Mouse (Mus musculus) thymus, adult 2 months (tissue): ENCODE results near the gene Opa3.

ENCODE experiments used
- CTCF ChIP-seq: fragments of 200-500 bp; IDR thresholded peaks from 2 replicates; pipeline ENCODE4 v1.5.1; 2012; ENCODE audit warnings: mild to moderate bottlenecking, control low read depth, low read length, moderate library complexity, borderline replicate concordance; ENCODE audit not compliant: control insufficient read depth, poor library complexity, insufficient read depth; ENCODE audit errors: extremely low read depth
- POLR2A ChIP-seq: fragments of 200-500 bp; IDR thresholded peaks from 2 replicates; pipeline ENCODE4 v1.6.1; 2012; ENCODE audit warnings: mild to moderate bottlenecking, low read length, control low read depth, moderate library complexity; ENCODE audit not compliant: control insufficient read depth, poor library complexity, insufficient read depth; ENCODE audit errors: extremely low read depth

DNA sequence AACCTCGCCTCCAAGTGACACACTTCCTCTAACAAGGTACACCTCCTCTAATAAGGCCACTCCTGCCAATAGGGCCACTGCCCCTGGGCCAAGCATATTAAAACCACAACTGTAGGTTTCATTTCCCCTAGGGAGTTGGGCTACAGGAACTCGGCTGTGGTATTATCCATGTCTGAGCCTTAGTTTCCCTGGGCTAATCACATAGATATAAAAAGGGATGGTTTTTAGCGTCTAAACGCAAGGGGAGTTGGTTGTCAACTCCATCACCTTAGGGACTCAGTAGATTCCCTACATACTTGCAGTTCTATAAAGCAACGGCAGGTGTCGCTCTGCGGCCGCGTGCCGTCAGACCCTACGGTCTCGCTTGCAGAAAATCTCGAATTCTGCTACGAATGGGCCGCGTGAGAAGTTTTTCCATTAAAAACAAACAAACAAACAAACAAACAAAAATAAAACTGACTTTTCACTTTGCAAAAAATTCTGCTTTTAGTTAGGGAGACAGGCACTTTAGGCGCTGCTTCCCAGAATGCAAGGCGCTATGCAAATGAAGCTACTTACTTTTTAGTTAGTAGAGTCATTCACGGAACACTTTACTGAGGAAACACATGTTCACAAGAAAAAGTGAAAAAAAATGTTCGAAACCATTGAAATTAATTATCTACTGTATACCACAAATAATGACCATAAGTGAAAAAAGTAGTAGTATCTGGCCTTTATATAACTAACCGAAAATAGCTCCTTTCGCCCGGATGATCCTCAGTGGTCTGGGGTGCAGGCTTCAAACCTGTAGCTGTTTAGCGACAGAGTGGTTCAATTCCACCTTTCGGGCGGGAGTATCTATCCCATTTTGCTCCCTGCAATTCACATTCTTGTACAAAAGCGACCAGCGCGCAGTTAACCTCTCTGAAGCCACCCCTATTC is 72.6 kb downstream of the Opa3 start:
- peak; percentile 91; the same call in 1 of the 2 replicates for TF ChIP-seq CTCF
- no peak for TF ChIP-seq POLR2A
